Mouse (Mus musculus) MEL (cell line): ENCODE data around the gene Il15ra. TPM values are rescaled to one million over a fixed set of nuclear protein-coding genes. Genes with fewer than 3 reads are reported as not detected.

ENCODE experiments used
- DNase-seq: peaks from one replicate; pipeline ENCODE4 v3.0.0; 2011; ENCODE audit warnings: low read depth, low spot score
- H3K27ac ChIP-seq: 2 replicates; pipeline ENCODE4 v1.5.1; 2012; ENCODE audit warnings: low read depth, mild to moderate bottlenecking, control low read depth, low read length, moderate library complexity; ENCODE audit not compliant: control insufficient read depth
- H3K27me3 ChIP-seq, 2 experiments: fragments of 150-350 bp in 1 of 2; sonication (generic) in 1 of 2; 2 replicates each; pipeline ENCODE4 v1.6.1; 2012; ENCODE audit warnings: low read length in 2 of 2, mild to moderate bottlenecking in 2 of 2, improper control_type of control experiment in 1 of 2, moderate library complexity in 1 of 2; ENCODE audit not compliant: insufficient read depth in 2 of 2, control insufficient read depth in 1 of 2
- H3K36me3 ChIP-seq, 2 experiments: 2 replicates each; pipeline ENCODE4 v1.6.1; 2012 to 2014; ENCODE audit warnings: low read length in 2 of 2, improper control_type of control experiment in 1 of 2, inconsistent platforms in 1 of 2, mild to moderate bottlenecking in 1 of 2; ENCODE audit not compliant: insufficient read depth in 2 of 2, control insufficient read depth in 1 of 2
- H3K4me1 ChIP-seq, 2 experiments: fragments of 150-350 bp in 1 of 2; sonication (generic) in 1 of 2; 2 replicates each; pipeline ENCODE4 v1.6.1; 2012; ENCODE audit warnings: low read length in 2 of 2, improper control_type of control experiment in 1 of 2, mild to moderate bottlenecking in 1 of 2; ENCODE audit not compliant: insufficient read depth in 2 of 2, control insufficient read depth in 1 of 2
- H3K4me3 ChIP-seq, 2 experiments: fragments of 150-350 bp in 1 of 2; sonication (generic) in 1 of 2; 2 replicates each; pipeline ENCODE4 v1.5.1; 2012; ENCODE audit warnings: low read depth in 2 of 2, low read length in 2 of 2, mild to moderate bottlenecking in 2 of 2, moderate library complexity in 2 of 2, control low read depth in 1 of 2, improper control_type of control experiment in 1 of 2; ENCODE audit not compliant: control insufficient read depth in 1 of 2, insufficient read depth in 1 of 2
- H3K79me2 ChIP-seq: 2 replicates; pipeline ENCODE4 v1.6.1; 2012; ENCODE audit warnings: mild to moderate bottlenecking, low read length, moderate library complexity; ENCODE audit not compliant: control insufficient read depth, poor library complexity, insufficient read depth
- H3K9ac ChIP-seq: 2 replicates; pipeline ENCODE4 v1.6.1; 2012; ENCODE audit warnings: low read depth, mild to moderate bottlenecking, control low read depth, low read length, moderate library complexity; ENCODE audit not compliant: control insufficient read depth, poor library complexity, severe bottlenecking
- H3K9me3 ChIP-seq: fragments of 150-350 bp; sonication (generic); replicated peaks from 2 replicates; pipeline ENCODE4 v1.6.1; 2012; ENCODE audit warnings: mild to moderate bottlenecking, low read length, improper control_type of control experiment, moderate library complexity; ENCODE audit not compliant: insufficient read depth
- CHD2 ChIP-seq: IDR thresholded peaks from 2 replicates; pipeline ENCODE4 v1.6.1; 2011; ENCODE audit warnings: low read length, improper control_type of control experiment
- CTCF ChIP-seq, 3 experiments: IDR thresholded peaks in 2 of 3; conservative IDR thresholded peaks in 1 of 3; 2 replicates each; pipeline ENCODE4 v1.5.1; 2011 to 2012; ENCODE audit warnings: low read length in 3 of 3, low read depth in 2 of 3, mild to moderate bottlenecking in 2 of 3, improper control_type of control experiment in 1 of 3, inconsistent platforms in 1 of 3, mixed read lengths in 1 of 3, moderate library complexity in 1 of 3; ENCODE audit not compliant: control insufficient read depth in 1 of 3, insufficient read depth in 1 of 3, poor library complexity in 1 of 3, severe bottlenecking in 1 of 3
- ELF1 ChIP-seq: IDR thresholded peaks from 2 replicates; pipeline ENCODE4 v1.6.1; 2014; ENCODE audit warnings: low read depth, mild to moderate bottlenecking, inconsistent platforms, low read length, improper control_type of control experiment, moderate library complexity
- ETS1 ChIP-seq: IDR thresholded peaks from 2 replicates; pipeline ENCODE4 v1.6.1; 2012; ENCODE audit warnings: low read depth, mild to moderate bottlenecking, inconsistent platforms, low read length, improper control_type of control experiment, moderate library complexity
- GABPA ChIP-seq: IDR thresholded peaks from 2 replicates; pipeline ENCODE4 v1.6.1; 2012; ENCODE audit warnings: low read depth, mild to moderate bottlenecking, inconsistent platforms, low read length, improper control_type of control experiment, moderate library complexity
- GATA1 ChIP-seq: IDR thresholded peaks from 2 replicates; pipeline ENCODE4 v1.6.1; 2011; ENCODE audit warnings: low read depth, low read length, improper control_type of control experiment
- HCFC1 ChIP-seq: IDR thresholded peaks from 2 replicates; pipeline ENCODE4 v1.6.1; 2012; ENCODE audit warnings: low read depth, mild to moderate bottlenecking, inconsistent platforms, low read length, improper control_type of control experiment, moderate library complexity
- MAFK ChIP-seq: IDR thresholded peaks from 2 replicates; pipeline ENCODE4 v1.6.1; 2011; ENCODE audit warnings: low read depth, mild to moderate bottlenecking, low read length, improper control_type of control experiment, borderline replicate concordance
- MAX ChIP-seq: IDR thresholded peaks from 2 replicates; pipeline ENCODE4 v1.6.1; 2011; ENCODE audit warnings: low read length, improper control_type of control experiment
- MAZ ChIP-seq: IDR thresholded peaks from 2 replicates; pipeline ENCODE4 v1.6.1; 2012; ENCODE audit warnings: low read depth, mild to moderate bottlenecking, inconsistent platforms, low read length, improper control_type of control experiment
- MEF2A ChIP-seq: IDR thresholded peaks from 2 replicates; pipeline ENCODE4 v1.6.1; 2014; ENCODE audit warnings: low read depth, mild to moderate bottlenecking, inconsistent platforms, low read length, improper control_type of control experiment; ENCODE audit not compliant: poor library complexity, insufficient replicate concordance, severe bottlenecking; ENCODE audit errors: extremely low read depth
- MXI1 ChIP-seq: IDR thresholded peaks from 2 replicates; pipeline ENCODE4 v1.6.1; 2011; ENCODE audit warnings: mild to moderate bottlenecking, low read depth, low read length, improper control_type of control experiment
- MYC ChIP-seq: IDR thresholded peaks from 2 replicates; pipeline ENCODE4 v1.6.1; 2011; ENCODE audit warnings: low read depth, mild to moderate bottlenecking, low read length, improper control_type of control experiment, moderate library complexity
- NELFE ChIP-seq: IDR thresholded peaks from 2 replicates; pipeline ENCODE4 v1.6.1; 2011; ENCODE audit warnings: low read depth, low read length, improper control_type of control experiment
- NRF1 ChIP-seq: IDR thresholded peaks from 2 replicates; pipeline ENCODE4 v1.6.1; 2014; ENCODE audit warnings: low read depth, mild to moderate bottlenecking, inconsistent platforms, low read length, improper control_type of control experiment, moderate library complexity; ENCODE audit not compliant: poor library complexity, insufficient read depth, severe bottlenecking
- POLR2A ChIP-seq, 2 experiments: IDR thresholded peaks; 2 replicates each; pipeline ENCODE4 v1.6.1; 2011 to 2012; ENCODE audit warnings: low read length in 2 of 2, mild to moderate bottlenecking in 2 of 2, control low read depth in 1 of 2, improper control_type of control experiment in 1 of 2, low read depth in 1 of 2, moderate library complexity in 1 of 2; ENCODE audit not compliant: control insufficient read depth in 1 of 2, insufficient read depth in 1 of 2, poor library complexity in 1 of 2
- POLR2AphosphoS2 ChIP-seq: IDR thresholded peaks from 2 replicates; pipeline ENCODE4 v1.6.1; 2011; ENCODE audit warnings: low read length, improper control_type of control experiment
- POLR2AphosphoS5 ChIP-seq: IDR thresholded peaks from 2 replicates; pipeline ENCODE4 v1.6.1; 2012; ENCODE audit warnings: low read depth, borderline replicate concordance, mild to moderate bottlenecking, inconsistent platforms, low read length, moderate library complexity, mixed read lengths
- RCOR1 ChIP-seq: IDR thresholded peaks from 2 replicates; pipeline ENCODE4 v1.6.1; 2012; ENCODE audit warnings: low read depth, mild to moderate bottlenecking, inconsistent platforms, low read length, improper control_type of control experiment
- SIN3A ChIP-seq: IDR thresholded peaks from 2 replicates; pipeline ENCODE4 v1.6.1; 2012; ENCODE audit warnings: low read length, improper control_type of control experiment, inconsistent platforms
- TBP ChIP-seq: IDR thresholded peaks from 2 replicates; pipeline ENCODE4 v1.8.0; 2011; ENCODE audit warnings: low read depth, low read length, improper control_type of control experiment
- USF1 ChIP-seq: IDR thresholded peaks from 2 replicates; pipeline ENCODE4 v1.6.1; 2014; ENCODE audit warnings: low read depth, mild to moderate bottlenecking, inconsistent platforms, low read length, improper control_type of control experiment, moderate library complexity
- USF2 ChIP-seq, 2 experiments: IDR thresholded peaks; 2 replicates each; pipeline ENCODE4 v1.6.1; 2011 to 2012; ENCODE audit warnings: improper control_type of control experiment in 2 of 2, low read length in 2 of 2, borderline replicate concordance in 1 of 2, inconsistent platforms in 1 of 2, low read depth in 1 of 2, mild to moderate bottlenecking in 1 of 2; ENCODE audit not compliant: insufficient read depth in 1 of 2
- ZC3H11A ChIP-seq: IDR thresholded peaks from 2 replicates; pipeline ENCODE4 v1.6.1; 2012; ENCODE audit warnings: low read depth, mild to moderate bottlenecking, inconsistent platforms, low read length, improper control_type of control experiment
- ZMIZ1 ChIP-seq: IDR thresholded peaks from 2 replicates; pipeline ENCODE4 v1.6.1; 2012; ENCODE audit warnings: low read depth, mild to moderate bottlenecking, inconsistent platforms, low read length, improper control_type of control experiment, moderate library complexity
- polyA plus RNA-seq, 2 experiments: library from polyadenylated mRNA; stranded (reverse) in 1 of 2; unstranded in 1 of 2; fragments of >175 nt in 1 of 2; fragments of >200 nt in 1 of 2; gene quantifications; 2 replicates each; pipeline versions ENCODE4 v1.2.1 to v1.2.4; 2012; ENCODE audit warnings: low replicate concordance in 2 of 2, low read depth in 1 of 2; ENCODE audit not compliant: insufficient read length in 2 of 2, insufficient read depth in 1 of 2, missing spikeins in 1 of 2
- total RNA-seq: library from RNA; depleted of rRNA; stranded (reverse); fragments of 300-350 nt; gene quantifications from 2 replicates; pipeline ENCODE4 v1.2.3, GENCODE M21; 2012; rRNA removed

The Il15ra gene
- total and polyA plus RNA-seq, 3 experiments, result 0.50 to 0.95 TPM; not detected in 1

- TF ChIP-seq ZMIZ1 (peak; percentile 61; the same call in 1 of the 2 replicates), GATA1 (no peak), NRF1 (no peak), CHD2 (no peak), MEF2A (no peak), MYC (0 out of 2 replicates have a peak, but pooled peaks have one; percentile 21), HCFC1 (peak; percentile 82), CTCF (IDR thresholded peaks at IDR 0.05 in 2 of 3, conservative IDR thresholded peaks at IDR 0.05 in 1 of 3; ENCODE audit: control insufficient read depth in 1 of 3, insufficient read depth in 1 of 3, low read depth in 2 of 3, low read length in 3 of 3, poor library complexity in 1 of 3, severe bottlenecking in 1 of 3) (0 out of 6 replicates have a peak, but pooled peaks of 1 of the 3 experiments have one; percentile 2), POLR2AphosphoS5 (no peak), ETS1 (no peak), POLR2AphosphoS2 (peak; percentile 59; the same call in 1 of the 2 replicates), ZC3H11A (no peak), POLR2A (IDR thresholded peaks at IDR 0.05; ENCODE audit: control insufficient read depth in 1 of 2, insufficient read depth in 1 of 2, low read depth in 1 of 2, low read length in 2 of 2, poor library complexity in 1 of 2) (peak; percentile 56 to 66; a peak in 3 of 4 replicates), MAFK (no peak), ELF1 (peak; percentile 92), GABPA (no peak), TBP (peak; percentile 77; the same call in 1 of the 2 replicates), MXI1 (peak; percentile 26; the same call in 1 of the 2 replicates), SIN3A (peak; percentile 88), MAZ (no peak), RCOR1 (no peak), USF2 (IDR thresholded peaks at IDR 0.05; ENCODE audit: borderline replicate concordance in 1 of 2, insufficient read depth in 1 of 2, low read depth in 1 of 2, low read length in 2 of 2) (peak; percentile 76 to 92), MAX (peak; percentile 94), USF1 (peak; percentile 99), NELFE (peak; percentile 73)
- Histone ChIP-seq H3K9me3 (no peaks in the 10 kb centered on the region), H3K4me3 (peak overlapping the region; percentile 72 to 80), H3K27ac (peak overlapping the region; percentile 75), H3K27me3 (no peaks in the 10 kb centered on the region), H3K9ac (peak overlapping the region; percentile 78), H3K36me3 (peaks cover 0 to 7% of the 10 kb centered on the region in 2 experiments; a peak in 2 of 4 replicates), H3K4me1 (peaks cover 0 to 10% of the 10 kb centered on the region in 2 experiments; a peak in 1 of 4 replicates), H3K79me2 (peaks cover 24% of the 10 kb centered on the region)
- DNase-seq, result peak; percentile 95
Measured at GRCm38 (mm10) chr2:11778087-11778823, 73.2 kb downstream of the Il15ra start.

Other genes with a start within 250 kb of the Il15ra start
- gene Pfkfb3, start 151.2 kb upstream of the Il15ra start, total RNA-seq, result 7.2 and 9.9 TPM in 2 replicates
- gene Pfkfb3, start 151.2 kb upstream of the Il15ra start, polyA plus RNA-seq, result 10 to 100 TPM in 1 of 2 experiments, not detected in 1; 13.8 TPM
- gene Rbm17, start 101.1 kb upstream of the Il15ra start, total RNA-seq, result 216 and 223 TPM in 2 replicates
- gene Rbm17, start 101.1 kb upstream of the Il15ra start, polyA plus RNA-seq, result 100 to 1,000 TPM in 1 of 2 experiments, not detected in 1; 318 TPM
- not detected in 2 replicates for gene Gm17490, start 79.0 kb upstream of the Il15ra start, total RNA-seq
- gene Gm17490, start 79.0 kb upstream of the Il15ra start, polyA plus RNA-seq, result not detected
- gene Il2ra, start 62.5 kb upstream of the Il15ra start, total RNA-seq, result not detected in 2 replicates
- not detected for gene Il2ra, start 62.5 kb upstream of the Il15ra start, polyA plus RNA-seq
- gene Fbh1, start 72.3 kb downstream of the Il15ra start, total RNA-seq, result 33.7 and 34.9 TPM in 2 replicates
- gene Fbh1, start 72.3 kb downstream of the Il15ra start, polyA plus RNA-seq, result 10 to 100 TPM in 1 of 2 experiments, not detected in 1; 44.9 TPM
- gene Ankrd16, start 72.6 kb downstream of the Il15ra start, total RNA-seq, result 11.6 and 12.9 TPM in 2 replicates
- 10 to 100 TPM in 1 of 2 experiments, not detected in 1; 23.5 TPM for gene Ankrd16, start 72.6 kb downstream of the Il15ra start, polyA plus RNA-seq